Mouse (Mus musculus) stomach, embryonic 16.5 days (tissue): Measurements from ENCODE around the gene Gm867. TPM values are rescaled to one million over a fixed set of nuclear protein-coding genes. Genes with fewer than 3 reads are reported as not detected.

Source experiments
- ATAC-seq: fragments of 200-750 bp; cut with Nextera tagmentation; 2 replicates; pipeline ENCODE4 v1.8.0; 2017; ENCODE audit warnings: moderate number of reproducible peaks, moderate TSS enrichment; ENCODE audit not compliant: insufficient read depth, low FRiP score
- H3K27ac ChIP-seq: fragments of 300-500 bp; sonication (generic); 2 replicates; pipeline ENCODE4 v1.5.1; 2014; ENCODE audit warnings: low read length
- H3K27me3 ChIP-seq: fragments of 300-500 bp; sonication (generic); 2 replicates; pipeline ENCODE4 v1.6.1; 2014; ENCODE audit warnings: low read length, control low read depth, mixed read lengths; ENCODE audit not compliant: control insufficient read depth, insufficient read depth
- H3K36me3 ChIP-seq: fragments of 300-500 bp; sonication (generic); 2 replicates; pipeline ENCODE4 v1.6.1; 2014; ENCODE audit warnings: low read length; ENCODE audit not compliant: control insufficient read depth, insufficient read depth
- H3K4me1 ChIP-seq: fragments of 300-500 bp; sonication (generic); 2 replicates; pipeline ENCODE4 v1.6.1; 2014; ENCODE audit warnings: low read length, control low read depth, mixed read lengths; ENCODE audit not compliant: control insufficient read depth, insufficient read depth
- H3K4me2 ChIP-seq: fragments of 300-500 bp; sonication (generic); 2 replicates; pipeline ENCODE4 v1.6.1; 2014; ENCODE audit warnings: low read depth, low read length, mixed read lengths
- H3K4me3 ChIP-seq: fragments of 300-500 bp; sonication (generic); replicated peaks from 2 replicates; pipeline ENCODE4 v1.5.1; 2014; ENCODE audit warnings: mild to moderate bottlenecking, low read length
- H3K9ac ChIP-seq: fragments of 300-500 bp; sonication (generic); 2 replicates; pipeline ENCODE4 v1.6.1; 2014; ENCODE audit warnings: low read length
- H3K9me3 ChIP-seq: fragments of 300-500 bp; sonication (generic); replicated peaks from 2 replicates; pipeline ENCODE4 v1.6.1; 2016; ENCODE audit warnings: low read length, control low read depth; ENCODE audit not compliant: control insufficient read depth
- WGBS: fragments of 180-500 bp; shearing (Covaris S2); extraction: QIAGEN DNeasy Blood & Tissue Kit; methylation state at CpG from one replicate; pipeline ENCODE4 v1.1.7; 2014; 5-methylcytosine and 5-hydroxymethylcytosine counted together
- polyA plus RNA-seq: library from polyadenylated mRNA; unstranded; fragments of >200 nt; fragmentation: Nextera tagmentation; extraction: Ambion mirVana; gene quantifications from 2 replicates; pipeline ENCODE4 v1.2.1, GENCODE M21; 2015

The Gm867 gene
- polyA plus RNA-seq, 1 experiment from 2014 or later: 0.75 TPM

DNA sequence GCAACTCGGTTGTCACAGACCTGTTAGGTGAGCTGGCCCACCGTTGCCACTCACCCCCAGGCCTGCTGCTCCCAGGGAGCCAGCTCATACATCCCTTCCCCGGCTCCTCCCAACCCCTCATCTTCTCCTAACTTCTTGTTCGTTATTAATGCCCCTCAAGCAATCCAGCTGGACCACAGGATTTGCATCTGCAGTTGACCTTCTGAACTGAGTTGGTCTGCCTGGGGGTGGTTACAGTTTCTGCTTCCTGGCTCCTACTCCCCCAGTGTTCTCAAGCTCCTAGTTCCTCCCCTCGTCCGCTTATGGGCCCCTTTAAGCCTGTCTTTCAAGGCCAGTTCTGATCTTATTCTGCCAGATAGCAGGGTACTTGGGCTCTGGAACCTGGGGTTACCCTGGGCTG is 45.9 kb downstream of the Gm867 start:
- Histone ChIP-seq H3K4me3 (no peak overlapping the region), H3K9me3 (no peaks in the 10 kb centered on the region), H3K9ac (no peak overlapping the region), H3K36me3 (peaks cover 9% of the 10 kb centered on the region), H3K4me1 (peaks cover 17% of the 10 kb centered on the region), H3K27me3 (no peaks in the 10 kb centered on the region), H3K27ac (no peak overlapping the region), H3K4me2 (no peak overlapping the region)
- ATAC-seq: no peak
- 69% methylated on average over 6 of the region's 6 CpGs for WGBS

DNA sequence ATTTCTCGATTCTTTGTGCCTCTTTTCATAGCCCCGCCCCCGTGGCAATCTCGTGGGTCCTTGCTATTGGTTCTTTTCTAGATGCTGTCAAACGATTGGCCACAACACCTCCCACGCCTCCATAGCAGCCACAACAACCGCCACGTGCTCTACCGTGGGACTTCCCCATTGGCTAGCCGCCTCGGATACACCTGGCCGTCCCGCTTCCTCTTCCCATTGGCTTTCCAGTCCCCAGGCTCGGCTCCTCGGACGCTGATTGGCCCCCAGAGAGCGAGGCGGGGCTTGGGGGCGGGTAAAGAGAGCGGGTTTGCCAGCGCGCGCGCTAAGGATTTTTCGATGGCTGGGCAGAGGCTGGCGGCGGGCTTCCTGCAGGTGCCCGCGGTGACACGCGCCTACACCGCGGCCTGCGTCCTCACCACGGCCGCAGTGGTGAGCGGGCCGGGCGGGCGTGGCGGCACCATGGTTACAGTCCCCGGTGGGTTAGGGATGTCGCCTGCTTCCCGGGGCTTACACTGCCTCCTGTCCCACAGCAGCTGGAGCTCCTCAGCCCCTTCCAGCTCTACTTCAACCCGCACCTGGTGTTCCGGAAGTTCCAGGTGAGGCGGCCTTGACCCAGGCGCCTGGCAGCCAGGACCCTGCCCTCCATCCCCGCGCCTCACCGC is 47.3 kb downstream of the Gm867 start, which contains the start of gene Derl3:
TSS of gene Derl3 (plus strand) at position 325 of the 662 bp plus-strand sequence.
- Histone ChIP-seq H3K4me1 (peaks cover 20% of the 10 kb centered on the region), H3K27ac (no peak within 1 kb of the TSS), H3K9ac (peak within 1 kb of the TSS; percentile 54), H3K27me3 (no peaks in the 10 kb centered on the region), H3K4me2 (peak within 1 kb of the TSS; percentile 88), H3K4me3 (peak within 1 kb of the TSS; percentile 47), H3K36me3 (peaks cover 9% of the 10 kb centered on the region), H3K9me3 (no peaks in the 10 kb centered on the region)
- 2% methylated on average over 51 of the region's 51 CpGs for WGBS
- peak; percentile 98 for ATAC-seq

GRCm38 (mm10) chr10:75889406-75890153 is 50.9 kb downstream of the Gm867 start:
- H3K36me3 ChIP-seq: no peaks in the 10 kb centered on the region

More at GRCm38 (mm10) chr10:75889406-75890153, 50.9 kb downstream of the Gm867 start:
- H3K4me3 ChIP-seq: no peak overlapping the region
- no peak overlapping the region for H3K4me2 ChIP-seq
- no peak overlapping the region for H3K27ac ChIP-seq
- no peak for ATAC-seq
- no peak overlapping the region for H3K9ac ChIP-seq
- H3K4me1 ChIP-seq: peaks cover 12% of the 10 kb centered on the region
- H3K9me3 ChIP-seq: no peaks in the 10 kb centered on the region
- H3K27me3 ChIP-seq: no peaks in the 10 kb centered on the region
- WGBS: 45% methylated on average over 8 of the region's 8 CpGs

Other genes with a start within 250 kb of the Gm867 start
- gene Cabin1, start 176.3 kb downstream of the Gm867 start, polyA plus RNA-seq: 29.3 and 34.0 TPM in 2 replicates
- 57.1 and 72.9 TPM in 2 replicates for gene Ddt, start 167.3 kb downstream of the Gm867 start, polyA plus RNA-seq
- not detected in 2 replicates for gene Gm20441, start 159.7 kb downstream of the Gm867 start, polyA plus RNA-seq
- 50.2 and 55.5 TPM in 2 replicates for gene Gstt3, start 159.3 kb downstream of the Gm867 start, polyA plus RNA-seq
- 20.6 and 20.8 TPM in 2 replicates for gene Gstt1, start 142.1 kb downstream of the Gm867 start, polyA plus RNA-seq
- gene Gstt4, start 118.1 kb downstream of the Gm867 start, polyA plus RNA-seq: not detected in 2 replicates
- gene Gstt2, start 103.2 kb downstream of the Gm867 start, polyA plus RNA-seq: 64.8 and 76.9 TPM in 2 replicates
- 1,459 and 1,538 TPM in 2 replicates for gene Mif, start 80.4 kb downstream of the Gm867 start, polyA plus RNA-seq
- gene Derl3, start 47.3 kb downstream of the Gm867 start, polyA plus RNA-seq: 9.6 and 11.9 TPM in 2 replicates
- 159 and 162 TPM in 2 replicates for gene Smarcb1, start 19.1 kb downstream of the Gm867 start, polyA plus RNA-seq
- 83.6 and 97.1 TPM in 2 replicates for gene Chchd10, start 7.5 kb downstream of the Gm867 start, polyA plus RNA-seq
- 33.8 and 39.1 TPM in 2 replicates for gene Mmp11, start 4.2 kb downstream of the Gm867 start, polyA plus RNA-seq
- gene Vpreb3, start 2.4 kb upstream of the Gm867 start, polyA plus RNA-seq: 1.9 and 2.1 TPM in 2 replicates
- not detected in 2 replicates for gene Gm5134, start 13.8 kb upstream of the Gm867 start, polyA plus RNA-seq
- gene Zfp280b, start 92.0 kb upstream of the Gm867 start, polyA plus RNA-seq: 15.7 and 15.9 TPM in 2 replicates
- 0.15 TPM in 1 of 2 replicates, not detected in the other for gene Slc5a4b, start 170.3 kb upstream of the Gm867 start, polyA plus RNA-seq
- not detected in 2 replicates for gene Slc5a4a, start 206.8 kb upstream of the Gm867 start, polyA plus RNA-seq